ENCODE assay signal across 30 mouse cellular contexts in the genomic region with DNA sequence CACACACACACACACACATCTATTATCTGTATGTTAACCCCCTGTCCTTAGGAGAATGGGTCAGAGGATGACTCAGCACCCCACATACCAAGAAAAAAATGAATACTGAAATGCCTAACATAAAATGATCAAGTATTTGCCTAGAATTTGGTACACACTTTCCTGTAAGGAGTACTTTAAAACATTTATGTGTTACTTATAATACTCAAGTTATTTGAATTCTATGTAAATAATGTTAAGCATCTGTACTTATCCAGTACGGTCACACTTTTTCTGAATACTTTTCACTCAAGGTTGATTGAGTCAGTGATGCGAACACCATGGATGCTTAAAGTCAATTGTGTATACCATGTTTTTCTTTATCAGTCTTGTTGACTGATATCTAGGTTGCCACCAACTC. TPM values are rescaled to one million over a fixed set of nuclear protein-coding genes. Genes with fewer than 3 reads are reported as not detected.
"Had no signal": no experiment of that assay in that cellular context is flagged by ENCODE, and none has a peak within 500 bp of the region (broad histone marks: within the 10 kb centered on the region; RNA-seq: fewer than 3 reads in every experiment).

No protein-coding gene starts in this region.

- H3K9ac ChIP-seq: embryonic facial prominence, embryonic 12.5 days; embryonic facial prominence, embryonic 13.5 days; embryonic facial prominence, embryonic 15.5 days; forebrain, embryonic 12.5 days; forebrain, embryonic 13.5 days; forebrain, embryonic 15.5 days; forebrain, postnatal 0 days had no signal

- DNase-seq: cerebellum, adult 2 months; cerebellum, adult 8-10 months; cerebellum, adult 9-10 months; cerebellum, adult 9-11 months; cerebellum, postnatal 10 days; cerebellum, postnatal 14 days; cerebellum, postnatal 25 days; cerebellum, postnatal 36 days; embryo, embryonic 11 days; forebrain, postnatal 0 days; gastrocnemius, adult 2 months; gastrocnemius, postnatal 10 days; gastrocnemius, postnatal 14 days; gastrocnemius, postnatal 25 days; gastrocnemius, postnatal 36 days; heart, adult 11 months; heart, adult 18-20 months had no signal

- ATAC-seq: forebrain, embryonic 13.5 days; forebrain, embryonic 14.5 days; forebrain, embryonic 15.5 days; forebrain, embryonic 16.5 days; forebrain, postnatal 0 days had no signal

- H3K9me3 ChIP-seq: embryonic facial prominence, embryonic 10.5 days; embryonic facial prominence, embryonic 12.5 days; embryonic facial prominence, embryonic 13.5 days; embryonic facial prominence, embryonic 15.5 days; forebrain, embryonic 10.5 days; forebrain, embryonic 12.5 days; forebrain, embryonic 13.5 days; forebrain, embryonic 15.5 days had no signal

- H3K4me2 ChIP-seq: embryonic facial prominence, embryonic 12.5 days; embryonic facial prominence, embryonic 13.5 days; embryonic facial prominence, embryonic 15.5 days; forebrain, embryonic 12.5 days; forebrain, embryonic 13.5 days; forebrain, embryonic 15.5 days had no signal

- H3K4me3 ChIP-seq: embryonic facial prominence, embryonic 10.5 days; embryonic facial prominence, embryonic 12.5 days; embryonic facial prominence, embryonic 13.5 days; embryonic facial prominence, embryonic 15.5 days; erythroblast, embryonic 14.5 days; forebrain, embryonic 10.5 days; forebrain, embryonic 12.5 days; forebrain, embryonic 13.5 days; forebrain, embryonic 15.5 days; gastrocnemius, adult 2 months had no signal

- H3K4me1 ChIP-seq: embryonic facial prominence, embryonic 10.5 days; embryonic facial prominence, embryonic 12.5 days; embryonic facial prominence, embryonic 13.5 days; embryonic facial prominence, embryonic 15.5 days; forebrain, embryonic 13.5 days had no signal

- H3K36me3 ChIP-seq: embryonic facial prominence, embryonic 12.5 days; embryonic facial prominence, embryonic 15.5 days had no signal

- H3K27ac ChIP-seq: embryonic facial prominence, embryonic 10.5 days; embryonic facial prominence, embryonic 12.5 days; embryonic facial prominence, embryonic 13.5 days; embryonic facial prominence, embryonic 15.5 days; forebrain, embryonic 10.5 days; forebrain, embryonic 12.5 days; forebrain, embryonic 13.5 days; forebrain, embryonic 15.5 days; gastrocnemius, adult 2 months had no signal

- H3K27me3 ChIP-seq: embryonic facial prominence, embryonic 12.5 days; embryonic facial prominence, embryonic 13.5 days; embryonic facial prominence, embryonic 15.5 days; forebrain, embryonic 12.5 days; forebrain, embryonic 13.5 days; forebrain, embryonic 15.5 days had no signal

RNA-seq across cellular contexts. Expression of gene Lrrn1, which starts 32.7 kb away (rescaled TPM):
- total RNA-seq: common myeloid progenitor, adult 5-6 weeks; granulocyte monocyte progenitor cell, adult 5-6 weeks had no signal
- polyA plus RNA-seq: erythroblast, embryonic 14.5 days had no signal
